Mouse (Mus musculus) common myeloid progenitor, adult 5-6 weeks (primary cell): ENCODE data around the gene Cort. TPM values are rescaled to one million over a fixed set of nuclear protein-coding genes. Genes with fewer than 3 reads are reported as not detected.

Source experiments
- ATAC-seq: replicated peaks from 2 replicates; pipeline ENCODE4 v1.8.0; 2016; ENCODE audit warnings: low read depth, mild to moderate bottlenecking, moderate TSS enrichment, inconsistent platforms; ENCODE audit not compliant: poor library complexity, severe bottlenecking
- total RNA-seq: library from RNA; stranded (forward); fragments of 200-1000, 187-1606 nt; gene quantifications from 2 replicates; pipeline ENCODE4 v1.2.3, GENCODE M21; 2017

The Cort gene
- total RNA-seq, 1 experiment from 2014 or later = not detected

DNA sequence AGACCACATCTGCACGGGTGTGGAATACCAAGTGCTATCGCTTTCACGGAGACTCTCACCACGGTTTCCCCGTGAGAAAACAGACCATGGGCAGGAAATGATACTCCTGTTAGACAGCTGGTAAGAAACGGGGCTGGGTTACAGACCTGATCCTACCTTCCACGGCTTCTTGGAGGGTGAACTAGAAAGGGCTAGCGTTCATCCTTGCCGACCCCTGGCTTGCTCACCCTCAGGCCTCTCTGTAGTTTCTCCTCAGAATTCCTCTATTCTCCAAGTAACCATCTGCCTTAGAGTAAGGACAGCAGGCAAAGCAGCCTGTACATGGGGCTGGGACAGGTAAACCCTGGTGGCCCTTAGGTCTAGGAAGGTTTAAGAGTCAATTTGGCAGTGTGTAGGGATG lies 22.6 kb upstream of the Cort start:
- ATAC-seq = no peak

DNA sequence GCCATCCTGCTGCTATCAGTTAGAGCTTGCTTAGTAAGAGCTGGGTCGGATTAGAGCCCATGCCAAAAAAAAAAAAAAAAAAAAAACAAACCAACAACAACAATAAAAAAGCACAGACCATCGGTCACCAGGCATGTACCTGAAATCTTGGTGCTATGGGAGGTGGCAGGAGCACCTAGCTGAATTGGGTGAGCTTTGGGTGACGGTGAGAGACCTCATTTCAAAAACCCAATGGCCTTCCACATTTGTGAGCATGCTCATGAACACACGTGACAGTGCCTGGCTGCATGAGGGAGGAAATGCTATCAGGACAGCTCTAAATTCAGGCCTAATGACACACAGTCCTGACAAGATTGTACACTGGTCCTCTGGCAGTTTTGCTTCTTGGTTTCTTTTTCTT lies 21.5 kb upstream of the Cort start:
- ATAC-seq = no peak

DNA sequence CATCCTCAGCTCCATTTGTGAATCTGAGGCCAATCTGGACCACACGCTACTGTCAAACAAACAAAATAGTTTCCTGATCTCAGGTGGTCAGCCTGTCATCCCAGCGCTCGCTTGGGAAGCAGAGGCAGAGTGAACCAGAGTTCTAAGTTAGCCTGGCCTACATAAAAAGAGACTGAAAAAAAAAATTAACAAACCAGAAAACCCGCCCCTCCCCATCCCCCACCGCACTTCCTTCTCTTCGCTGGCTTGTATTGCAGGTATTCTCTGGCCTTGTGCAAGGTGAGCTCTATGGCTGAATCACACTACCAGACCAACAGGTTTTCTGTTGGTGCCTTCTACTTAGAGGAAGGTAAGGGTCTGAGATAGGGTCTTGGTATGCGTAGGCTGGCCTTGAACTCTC lies 21.0 kb upstream of the Cort start:
- ATAC-seq = no peak

DNA sequence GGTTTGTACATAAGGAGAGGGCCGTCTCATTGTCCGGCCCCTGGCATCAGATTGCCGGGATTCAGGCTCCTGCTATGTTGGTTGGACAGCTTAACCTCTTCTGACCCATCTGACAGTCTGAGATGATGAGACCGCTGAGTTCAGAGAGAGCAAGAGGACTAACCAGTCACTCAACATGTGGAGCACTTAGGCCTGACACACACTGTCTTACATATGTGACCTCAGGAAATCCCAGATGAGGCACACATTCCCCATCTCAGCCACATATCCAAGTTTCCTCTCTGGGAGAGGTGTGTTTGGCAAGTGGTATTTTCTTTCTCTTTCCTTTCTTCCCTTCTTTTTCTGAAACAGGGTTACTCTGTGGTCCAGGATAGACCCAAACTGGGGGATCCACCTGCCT lies 18.6 kb upstream of the Cort start:
- ATAC-seq = no peak

DNA sequence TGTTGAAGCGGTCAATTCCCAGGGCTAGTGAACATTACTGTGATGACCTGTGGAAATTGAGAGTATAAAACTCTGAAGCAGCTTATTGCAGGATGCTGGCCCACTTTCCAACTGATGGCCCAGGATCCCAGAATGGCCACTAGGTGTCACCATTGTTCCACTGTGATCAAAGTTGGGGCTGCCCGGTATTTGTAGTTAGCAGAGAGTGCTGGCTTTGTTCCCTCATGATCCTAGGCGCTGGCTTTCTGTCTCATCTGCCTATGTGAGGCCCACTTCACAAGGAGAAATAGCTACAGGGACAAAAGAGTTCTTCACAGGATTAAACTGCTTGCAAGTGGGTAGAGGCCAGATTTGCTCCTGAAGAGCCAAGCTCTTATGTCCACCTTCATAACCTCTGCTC lies 17.9 kb upstream of the Cort start:
- peak; percentile 91 for ATAC-seq

DNA sequence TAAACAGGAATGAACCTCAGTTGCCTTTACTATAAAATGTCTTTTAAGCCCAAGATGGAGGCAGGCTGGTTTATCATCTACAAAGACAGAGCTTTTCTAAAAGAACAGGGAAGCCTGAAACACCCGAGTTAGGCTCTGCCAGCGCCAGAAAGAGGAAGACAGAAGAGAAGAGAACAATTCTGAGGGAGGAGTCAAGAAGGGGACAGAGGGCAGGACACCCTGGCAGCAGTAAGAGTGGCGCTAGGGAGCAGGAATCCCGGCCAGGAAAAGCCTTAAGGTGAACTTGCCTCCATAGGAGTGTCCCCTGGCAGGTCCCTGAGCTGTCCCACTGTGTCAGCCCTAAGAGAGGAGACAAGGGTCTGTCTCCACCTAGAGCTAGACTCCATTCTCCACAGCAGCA lies 17.0 kb upstream of the Cort start:
- ATAC-seq = 0 out of 2 replicates have a peak, but pooled peaks have one; percentile 24

DNA sequence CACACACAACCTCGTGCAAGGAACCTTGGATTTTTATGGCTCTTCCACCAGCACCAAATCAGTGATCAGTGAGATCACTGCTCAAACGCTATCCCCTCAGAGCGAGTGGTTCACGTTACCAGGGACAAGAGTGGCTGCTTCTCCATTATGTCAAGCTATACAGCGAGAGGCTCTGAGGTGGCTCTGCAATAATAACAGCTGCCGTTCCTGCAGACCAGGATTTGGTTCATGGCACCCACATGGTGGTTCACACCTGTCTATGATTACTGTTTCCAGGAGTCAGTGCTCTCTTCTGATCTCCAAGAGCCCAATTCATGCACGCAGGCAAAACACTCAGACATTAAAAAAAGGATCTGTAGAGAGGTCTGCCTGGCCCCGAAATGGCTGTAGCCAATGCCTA lies 12.0 kb upstream of the Cort start:
- no peak for ATAC-seq

DNA sequence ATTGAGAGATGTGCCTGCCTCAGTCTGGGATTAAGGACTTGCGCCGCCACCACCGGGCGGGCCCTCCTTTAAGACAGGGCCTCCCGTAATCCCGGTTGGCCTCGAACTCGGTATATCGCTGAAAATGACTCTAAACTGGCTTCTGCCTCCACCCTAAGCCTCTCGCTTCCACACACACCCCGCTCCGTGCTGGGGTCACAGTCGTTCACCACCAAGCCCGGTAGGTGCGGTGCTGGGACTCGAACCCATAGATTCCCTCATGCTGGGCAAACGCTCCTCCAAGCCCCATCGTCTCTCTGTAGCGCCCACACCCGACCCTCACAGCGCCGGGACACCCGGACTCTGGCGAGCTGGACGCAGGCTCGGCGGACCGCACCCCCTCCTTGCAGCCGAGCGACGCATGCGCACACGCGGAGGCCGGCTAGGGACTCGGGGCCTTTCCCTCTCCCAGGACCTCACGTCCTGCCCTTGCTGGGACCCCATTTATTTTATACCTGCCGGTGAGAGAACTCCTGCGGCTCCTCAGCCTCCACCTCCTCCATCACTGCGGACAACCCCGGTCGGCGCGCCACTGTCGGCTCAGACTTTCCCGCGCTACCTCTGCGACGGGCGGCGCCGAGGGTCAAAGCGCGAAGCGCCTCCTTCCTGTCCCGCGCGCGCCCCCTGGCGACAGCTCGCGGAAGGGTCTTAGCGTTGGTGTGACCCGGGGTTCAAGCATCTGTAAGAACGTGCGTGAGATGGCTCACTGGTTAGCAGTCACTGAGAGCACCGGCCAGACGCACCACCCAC lies 10.6 kb upstream of the Cort start, which contains the start of gene Cenps:
Gene Cenps, minus strand, starts transcription at position 648 of the 789 bp plus-strand sequence.
- peak; percentile 94 for ATAC-seq

DNA sequence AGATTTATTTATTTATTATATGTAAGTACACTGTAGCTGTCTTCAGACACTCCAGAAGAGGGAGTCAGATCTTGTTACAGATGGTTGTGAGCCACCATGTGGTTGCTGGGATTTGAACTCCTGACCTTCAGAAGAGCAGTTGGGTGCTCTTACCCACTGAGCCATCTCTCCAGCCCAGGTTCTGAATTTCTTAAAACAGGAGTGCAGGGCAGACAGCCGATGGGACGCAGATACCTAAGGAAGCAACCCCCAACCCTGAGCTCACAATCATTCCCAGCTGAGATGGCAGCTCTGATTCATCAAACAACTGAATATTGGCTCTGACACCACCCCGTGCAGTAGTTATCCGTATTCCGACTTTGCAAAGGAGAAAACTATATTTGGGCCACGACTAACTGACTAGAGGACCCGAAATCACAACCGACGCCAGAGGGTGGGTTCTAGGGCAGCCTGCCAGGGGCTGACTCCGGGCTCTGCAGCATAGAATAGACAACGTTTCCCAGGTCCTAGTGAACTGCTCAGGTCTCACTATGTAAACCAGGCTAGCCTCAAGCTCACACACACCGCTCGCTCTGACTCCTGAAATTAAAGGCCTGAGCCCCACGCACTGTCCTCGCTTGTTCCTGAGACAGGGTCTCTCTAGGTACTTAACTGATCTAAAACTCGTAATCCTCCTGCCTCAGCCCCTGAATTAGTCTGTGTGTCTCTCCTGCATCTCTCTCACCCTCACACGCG lies 9.7 kb upstream of the Cort start:
- ATAC-seq = no peak

DNA sequence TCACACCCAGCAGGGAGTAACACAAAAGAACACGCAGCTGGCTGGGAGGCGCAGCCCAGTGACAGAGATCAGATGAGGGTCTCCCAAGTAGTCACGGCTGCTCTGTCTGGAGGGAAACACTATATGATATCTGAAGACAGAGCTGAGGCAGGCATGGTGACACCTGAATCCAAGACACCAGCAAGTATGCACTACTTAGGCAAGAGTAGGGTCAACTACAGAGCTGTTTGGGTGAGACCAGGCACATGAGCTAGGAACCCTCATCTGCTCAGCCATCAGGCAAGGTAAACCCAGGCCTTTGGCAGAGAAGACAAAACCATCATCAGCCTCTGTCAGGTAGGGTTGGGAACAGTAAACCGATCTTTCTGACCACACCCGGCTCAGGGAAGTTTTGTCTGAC lies 6.8 kb upstream of the Cort start:
- ATAC-seq = no peak

DNA sequence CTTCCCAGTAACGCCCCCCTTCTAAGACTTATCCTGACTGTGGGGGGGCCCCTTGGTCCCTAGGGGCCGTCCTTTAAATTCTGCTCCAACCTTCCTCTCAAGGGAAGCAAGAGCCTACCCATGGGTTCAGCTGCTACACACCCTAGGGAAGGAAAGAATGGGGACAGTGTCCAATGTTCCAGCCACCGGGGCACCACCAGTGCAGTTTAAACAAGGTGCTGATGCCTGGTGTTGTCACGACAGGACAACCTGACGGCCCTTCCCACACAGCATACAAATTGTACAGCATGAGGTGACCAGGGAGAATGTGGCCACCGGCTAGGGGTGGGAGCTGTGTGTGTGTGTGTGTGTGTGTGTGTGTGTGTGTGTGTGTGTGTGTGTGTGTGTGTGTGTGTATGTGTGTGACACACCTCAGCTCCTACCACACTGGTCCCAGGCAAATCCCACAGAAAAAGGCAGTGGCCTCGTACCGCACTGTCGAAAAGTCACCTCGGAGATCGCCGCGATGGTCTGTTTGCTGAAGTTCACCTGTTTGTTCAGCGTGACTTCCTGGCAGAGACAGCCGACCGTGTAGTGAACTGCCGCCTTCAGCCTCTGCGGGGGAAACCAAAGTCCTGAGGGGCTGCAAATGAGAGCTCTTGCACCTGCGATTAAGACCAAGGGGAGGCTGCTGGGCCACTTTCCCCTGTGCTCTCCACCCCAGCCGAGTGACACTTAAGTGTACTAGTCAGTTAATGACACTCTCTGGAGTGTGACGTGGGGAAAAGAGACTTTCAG lies 5.4 kb upstream of the Cort start:
- ATAC-seq = no peak

DNA sequence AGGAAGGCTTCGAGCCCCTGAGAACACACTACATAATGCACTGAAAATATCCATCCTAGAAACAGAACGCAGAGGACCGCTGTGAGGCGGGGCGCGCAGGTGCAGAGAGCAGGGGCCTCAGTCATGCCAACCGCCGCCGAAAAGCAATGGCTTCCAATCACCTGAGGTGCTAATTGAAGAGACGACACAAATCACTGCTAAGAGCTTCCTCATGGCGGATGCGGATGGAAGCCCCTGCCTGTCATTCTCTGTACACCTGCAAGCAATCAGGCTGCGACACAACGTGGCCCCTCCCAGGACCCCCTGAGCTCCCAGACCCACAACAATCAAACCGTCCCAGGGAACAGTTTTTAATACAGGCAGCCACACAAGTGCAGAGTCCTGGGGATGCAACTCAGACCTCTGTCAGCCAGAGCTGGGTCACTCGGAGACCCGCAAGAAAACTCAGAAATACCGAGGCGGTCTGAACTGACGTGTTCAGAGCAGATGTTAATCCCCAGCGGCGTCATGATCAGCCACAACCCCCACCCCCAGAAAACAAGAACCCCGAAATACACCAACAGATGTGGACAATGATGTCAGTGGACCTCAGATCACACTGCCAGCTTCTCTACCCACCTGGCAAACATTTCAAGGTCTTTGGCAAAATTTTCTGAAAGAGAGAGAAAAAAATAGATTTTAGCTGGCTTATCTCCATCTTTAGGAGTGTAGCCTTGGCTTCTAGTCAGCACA lies 4.6 kb upstream of the Cort start:
- ATAC-seq = no peak

DNA sequence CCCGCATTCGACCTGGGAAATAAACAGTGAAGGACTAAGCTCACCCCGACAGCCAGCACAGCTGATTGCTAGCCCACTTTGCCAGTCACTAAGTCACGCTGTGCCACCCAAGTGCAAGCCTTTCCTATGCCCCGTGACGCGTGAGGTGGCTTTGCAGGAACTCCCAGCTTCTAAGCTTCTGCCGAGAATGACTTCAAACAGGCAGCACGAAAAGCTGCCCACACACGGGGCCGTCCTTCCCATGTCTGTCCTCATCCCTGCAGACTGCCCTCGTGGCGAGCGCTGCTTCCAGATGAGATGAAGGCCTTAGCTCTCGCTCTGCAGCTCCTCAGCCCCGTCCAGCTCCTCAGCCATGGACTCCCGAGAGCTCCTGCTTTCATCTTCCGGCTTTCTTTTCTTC lies 1.9 kb upstream of the Cort start:
- no peak for ATAC-seq

DNA sequence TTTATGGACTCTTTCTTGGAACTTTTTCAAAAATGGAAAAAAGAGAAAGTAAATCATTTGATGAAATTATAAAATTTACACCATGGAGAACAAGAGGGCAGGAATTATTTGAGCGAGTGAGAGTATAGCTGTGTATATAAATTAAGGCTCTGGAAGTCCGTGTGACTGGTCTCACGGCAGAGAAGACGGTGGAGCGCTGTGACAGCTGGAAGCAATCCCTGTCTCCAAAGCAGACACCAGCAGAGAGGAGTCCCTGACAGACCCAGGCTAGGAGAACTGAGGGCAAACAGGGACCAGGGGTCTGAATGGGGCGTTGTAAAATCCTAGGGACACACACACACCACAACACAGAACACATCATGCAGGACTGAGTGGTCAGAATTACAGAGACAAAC lies 451 bp downstream of the Cort start:
- no peak for ATAC-seq

DNA sequence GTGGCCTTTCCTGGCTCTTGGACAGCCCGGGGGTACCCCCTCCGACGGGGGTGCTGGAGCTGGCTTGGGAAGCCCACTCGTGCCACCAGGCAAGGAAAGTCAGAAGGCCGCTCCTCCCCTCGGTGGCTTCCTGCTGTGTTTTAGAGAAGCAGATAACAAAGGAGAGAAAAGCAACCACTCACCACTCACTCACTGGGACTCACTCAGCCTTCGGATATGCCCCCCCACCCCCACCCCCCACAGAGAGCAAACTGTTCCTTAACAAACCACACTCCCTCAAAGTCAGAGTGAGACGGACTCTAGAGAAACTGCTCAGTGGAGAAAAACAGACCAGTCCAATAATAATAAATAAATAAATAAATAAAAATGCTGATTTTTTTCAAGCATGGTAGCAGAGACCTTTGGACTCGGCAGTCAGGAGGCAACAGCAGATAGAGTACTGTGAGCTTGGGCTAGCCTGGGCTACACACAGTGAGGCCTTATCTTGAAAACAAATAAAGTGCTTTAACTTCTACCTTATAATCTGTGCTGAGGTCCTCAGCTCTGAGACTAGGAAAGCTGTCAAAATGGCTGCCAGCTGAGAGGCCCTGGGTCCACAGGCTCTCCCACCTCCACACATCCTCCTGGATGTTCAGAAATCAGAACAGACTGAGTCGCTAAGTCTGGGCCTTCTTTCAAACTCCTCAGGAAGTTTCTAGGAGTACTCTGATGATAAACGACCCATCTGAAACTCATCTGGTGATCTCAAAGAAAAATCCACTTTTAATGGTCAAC lies 1.0 kb downstream of the Cort start:
- ATAC-seq = peak; percentile 64

DNA sequence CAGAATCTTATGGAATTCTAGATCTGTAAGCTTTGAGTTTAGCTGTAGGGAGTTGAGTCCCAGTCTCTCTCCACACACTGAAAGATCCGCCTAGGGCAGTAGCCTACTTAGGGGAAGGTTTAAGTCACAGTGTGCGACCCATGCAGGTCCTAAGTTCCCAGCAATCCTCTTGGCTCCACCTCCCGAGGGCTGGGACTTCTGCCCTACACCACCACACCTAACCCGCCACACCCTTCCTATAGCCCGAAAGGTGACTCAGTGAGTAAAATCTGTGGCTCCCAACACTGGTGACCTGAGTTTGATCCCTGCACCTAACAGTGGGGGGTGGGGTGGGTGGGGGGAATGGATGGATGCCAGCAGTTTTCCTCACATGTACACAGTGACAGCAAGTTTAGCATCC lies 3.1 kb downstream of the Cort start:
- ATAC-seq = no peak

DNA sequence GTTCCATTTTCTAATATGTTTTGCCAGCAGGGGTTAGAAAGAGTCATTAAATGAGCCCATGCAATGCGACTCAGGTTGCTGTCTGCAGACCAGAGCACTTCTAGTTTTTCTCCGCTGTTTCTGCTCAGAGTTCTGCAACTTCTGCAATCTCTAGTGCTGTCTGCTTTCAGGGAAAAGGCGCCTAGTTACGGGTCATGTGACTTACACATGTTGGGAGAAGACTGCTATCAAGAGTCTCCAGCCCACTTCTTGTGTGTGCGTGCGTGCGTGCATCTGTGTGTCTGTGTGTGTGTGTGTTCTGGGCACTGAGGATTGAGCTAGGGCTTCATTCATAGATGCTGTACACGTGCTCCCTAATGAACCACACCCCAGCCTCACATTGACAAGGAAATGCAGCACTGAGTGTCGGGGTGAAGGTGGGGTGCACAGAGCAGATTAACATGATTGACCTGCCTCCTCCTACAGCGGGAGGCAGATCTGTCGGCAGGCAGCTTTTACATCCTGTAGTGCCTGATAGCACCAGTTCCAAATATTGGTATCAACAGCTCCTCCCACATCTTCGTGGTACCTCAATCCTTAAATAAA lies 6.5 kb downstream of the Cort start:
- peak; percentile 77 for ATAC-seq

DNA sequence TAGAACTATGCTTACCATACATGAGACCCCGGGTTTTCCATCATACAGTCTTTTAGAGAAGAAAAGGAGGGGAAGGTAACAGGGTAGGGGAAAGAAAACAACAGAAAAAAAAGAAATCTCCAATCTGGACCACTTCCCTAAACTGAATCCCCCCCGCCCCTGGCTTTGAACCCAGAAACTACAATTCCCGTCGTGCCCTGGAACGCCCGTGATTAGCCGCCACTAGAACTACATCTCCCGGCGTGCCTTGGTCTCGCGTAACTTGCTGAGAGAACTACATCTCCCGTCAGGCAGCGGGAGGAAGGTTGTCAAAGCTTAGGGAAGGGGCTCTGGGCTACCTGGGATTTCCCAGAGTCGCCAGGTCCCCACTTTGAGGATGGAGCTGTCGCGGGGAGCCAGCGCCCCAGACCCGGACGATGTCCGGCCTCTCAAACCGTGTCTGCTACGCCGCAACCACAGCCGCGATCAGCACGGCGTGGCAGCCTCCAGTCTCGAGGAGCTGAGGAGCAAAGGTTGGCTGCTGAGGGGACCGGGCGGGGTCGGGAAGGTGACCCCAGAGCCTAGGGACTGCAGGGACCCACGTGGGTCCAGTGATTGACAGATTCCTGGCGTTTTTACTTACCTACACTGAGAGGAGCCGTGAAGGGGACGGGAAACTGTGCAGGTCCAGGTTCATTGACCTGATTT lies 22.5 kb downstream of the Cort start, which contains the start of gene Dffa:
Gene Dffa, plus strand, starts transcription at position 272 of the 687 bp plus-strand sequence.
- peak; percentile 93 for ATAC-seq
